Mouse (Mus musculus) layer of hippocampus, postnatal 10 days (tissue): ENCODE results near the gene ccdc198. TPM values are rescaled to one million over a fixed set of nuclear protein-coding genes. Genes with fewer than 3 reads are reported as not detected.
"Not testable (repeated sequence)": the region's sequence is repeated elsewhere in the genome, so short reads cannot be mapped to it uniquely, and the experiment has no call there.

Experiments used
- DNase-seq, 2 experiments: peaks; one replicate each; pipeline ENCODE4 v3.0.0; 2021; ENCODE audit warnings: low spot score in 2 of 2
- long read RNA-seq: library from polyadenylated mRNA; stranded (forward); transcript quantifications from one replicate; pipeline ENCODE4 v2.0.0, GENCODE M21; 2023
- total RNA-seq, 2 experiments: library from RNA; stranded (reverse); gene quantifications; 2 replicates each; pipeline ENCODE4 v1.2.3; 2021

ccdc198 gene
- total RNA-seq = not detected
- long read RNA-seq = 0 reads

- DNase-seq = no peak
Measured at GRCm38 (mm10) chr14:49245126-49245714, at the start of gene ccdc198. ccdc198 (minus strand) TSS chr14:49245474.

GRCm38 (mm10) chr14:49293802-49294449, 48.7 kb upstream of the ccdc198 start:
- peak in 1 of 2 experiments; percentile 37 for DNase-seq

GRCm38 (mm10) chr14:49290029-49290745, 44.9 kb upstream of the ccdc198 start:
- no peak for DNase-seq

GRCm38 (mm10) chr14:49283784-49284655, 38.7 kb upstream of the ccdc198 start:
- no peak for DNase-seq

GRCm38 (mm10) chr14:49278880-49279279, 33.6 kb upstream of the ccdc198 start:
- no peak for DNase-seq

- DNase-seq = not testable (repeated sequence)
Measured at GRCm38 (mm10) chr14:49278479-49278878, 33.2 kb upstream of the ccdc198 start.

GRCm38 (mm10) chr14:49277642-49278041, 32.4 kb upstream of the ccdc198 start:
- no peak for DNase-seq

- no peak for DNase-seq
Measured at GRCm38 (mm10) chr14:49275376-49275775, 30.1 kb upstream of the ccdc198 start.

GRCm38 (mm10) chr14:49265286-49266002, 20.2 kb upstream of the ccdc198 start:
- no peak for DNase-seq

GRCm38 (mm10) chr14:49241522-49241921, 3.8 kb downstream of the ccdc198 start:
- no peak for DNase-seq

- peak; percentile 59 to 78 for DNase-seq
Measured at GRCm38 (mm10) chr14:49238206-49238605, 7.1 kb downstream of the ccdc198 start.

- peak; percentile 14 to 41 for DNase-seq
Measured at GRCm38 (mm10) chr14:49234788-49235515, 10.3 kb downstream of the ccdc198 start.

GRCm38 (mm10) chr14:49231845-49232244, 13.4 kb downstream of the ccdc198 start:
- no peak for DNase-seq

GRCm38 (mm10) chr14:49226986-49227385, 18.3 kb downstream of the ccdc198 start:
- peak; percentile 12 to 20 for DNase-seq

GRCm38 (mm10) chr14:49226471-49226870, 18.8 kb downstream of the ccdc198 start:
- DNase-seq = no peak

GRCm38 (mm10) chr14:49221771-49222170, 23.5 kb downstream of the ccdc198 start:
- DNase-seq = no peak

GRCm38 (mm10) chr14:49219466-49220022, 25.7 kb downstream of the ccdc198 start:
- DNase-seq = not testable (repeated sequence)

GRCm38 (mm10) chr14:49218677-49219076, 26.6 kb downstream of the ccdc198 start:
- DNase-seq = no peak

GRCm38 (mm10) chr14:49210215-49210614, 35.1 kb downstream of the ccdc198 start:
- not testable (repeated sequence) for DNase-seq
